Mouse (Mus musculus): Measurements from ENCODE around the gene Noa1. TPM values are rescaled to one million over a fixed set of nuclear protein-coding genes. Genes with fewer than 3 reads are reported as not detected.
A peak's percentile ranks its signal among the peaks of the same experiment; 100 is the strongest.

Noa1 gene
- total and polyA plus RNA-seq, 2 experiments from 2014 or later = 11.2 to 15.6 TPM

DNA sequence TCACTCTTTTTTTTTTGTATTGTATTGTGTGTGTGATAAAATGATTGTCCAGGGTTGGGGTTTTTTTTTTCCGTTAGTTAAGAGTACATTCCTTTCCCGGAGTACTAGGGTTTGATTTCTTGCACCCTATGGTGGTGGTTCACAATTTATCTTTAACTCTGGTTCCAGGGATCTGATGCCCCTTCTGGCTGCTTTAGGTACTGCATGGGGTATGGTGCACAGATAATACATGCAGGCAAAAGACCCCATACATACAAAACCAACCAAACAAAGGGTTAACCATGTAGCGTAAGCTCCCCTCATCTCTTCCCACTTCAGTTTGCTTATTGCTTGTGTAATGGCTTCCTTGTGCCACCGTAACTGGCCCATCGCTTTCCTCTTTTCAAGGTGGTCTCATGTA is 33.9 kb downstream of the Noa1 start:
- H3K4me3 ChIP-seq (ENCODE audit: low read depth, low read length) = no peak overlapping the region
- ATAC-seq (ENCODE audit: insufficient read depth, low read depth) = no peak
- 92% methylated on average over 5 of the region's 5 CpGs for WGBS
- peaks cover 74% of the 10 kb centered on the region for H3K36me3 ChIP-seq (replicated peaks; ENCODE audit: control insufficient read depth, insufficient read depth, low read length)
- no peak overlapping the region for H3K27ac ChIP-seq (ENCODE audit: low read depth)
- H3K9me3 ChIP-seq (replicated peaks; ENCODE audit: control insufficient read depth, low read length) = no peaks in the 10 kb centered on the region
- H3K9ac ChIP-seq (replicated peaks; ENCODE audit: low read depth, low read length) = no peak overlapping the region
- no peaks in the 10 kb centered on the region for H3K4me1 ChIP-seq (ENCODE audit: control insufficient read depth, insufficient read depth)
- DNase-seq (ENCODE audit: low spot score) = no peak
- H3K27me3 ChIP-seq (ENCODE audit: control insufficient read depth, insufficient read depth, low read length) = no peaks in the 10 kb centered on the region
- H3K4me2 ChIP-seq (ENCODE audit: low read depth, low read length) = no peak overlapping the region
- peak; percentile 52 for TF ChIP-seq CTCF (IDR thresholded peaks at IDR 0.05; ENCODE audit: low read depth)
- no peak for TF ChIP-seq EP300 (IDR thresholded peaks at IDR 0.05; ENCODE audit: low read depth)

DNA sequence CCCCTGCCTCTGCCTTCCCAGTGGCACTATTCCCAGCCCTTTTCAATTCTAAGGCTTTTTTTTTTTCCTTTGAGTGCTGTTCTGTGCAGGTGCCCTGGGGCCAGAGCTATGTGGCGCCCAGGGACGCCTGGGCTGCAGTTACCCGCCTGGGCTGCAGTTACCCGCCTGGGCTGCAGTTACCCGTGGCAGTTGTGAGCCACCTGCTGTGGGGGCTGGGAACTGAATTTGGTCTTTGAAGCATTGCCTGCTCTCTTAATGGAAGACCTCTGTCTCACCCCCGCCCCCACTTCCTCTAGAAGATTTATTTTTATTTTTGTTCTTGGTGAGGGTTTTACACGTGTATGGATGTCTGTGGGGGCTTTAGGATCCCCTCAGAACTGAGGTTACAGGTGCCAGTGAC is 36.7 kb downstream of the Noa1 start:
- H3K9ac ChIP-seq (replicated peaks; ENCODE audit: low read depth, low read length) = no peak overlapping the region
- DNase-seq (ENCODE audit: low spot score) (no peak), ATAC-seq (ENCODE audit: insufficient read depth, low read depth) (no peak)
- no peaks in the 10 kb centered on the region for H3K27me3 ChIP-seq (ENCODE audit: control insufficient read depth, insufficient read depth, low read length)
- H3K9me3 ChIP-seq (replicated peaks; ENCODE audit: control insufficient read depth, low read length) = no peaks in the 10 kb centered on the region
- H3K27ac ChIP-seq (ENCODE audit: low read depth) = no peak overlapping the region
- H3K36me3 ChIP-seq (replicated peaks; ENCODE audit: control insufficient read depth, insufficient read depth, low read length) = peaks cover 64% of the 10 kb centered on the region
- no peak overlapping the region for H3K4me3 ChIP-seq (ENCODE audit: low read depth, low read length)
- no peak overlapping the region for H3K4me2 ChIP-seq (ENCODE audit: low read depth, low read length)
- TF ChIP-seq CTCF (IDR thresholded peaks at IDR 0.05; ENCODE audit: low read depth) = no peak
- WGBS = 77% methylated on average over 7 of the region's 7 CpGs
- H3K4me1 ChIP-seq (ENCODE audit: control insufficient read depth, insufficient read depth) = peaks cover 6% of the 10 kb centered on the region; the same call in 1 of the 2 replicates

DNA sequence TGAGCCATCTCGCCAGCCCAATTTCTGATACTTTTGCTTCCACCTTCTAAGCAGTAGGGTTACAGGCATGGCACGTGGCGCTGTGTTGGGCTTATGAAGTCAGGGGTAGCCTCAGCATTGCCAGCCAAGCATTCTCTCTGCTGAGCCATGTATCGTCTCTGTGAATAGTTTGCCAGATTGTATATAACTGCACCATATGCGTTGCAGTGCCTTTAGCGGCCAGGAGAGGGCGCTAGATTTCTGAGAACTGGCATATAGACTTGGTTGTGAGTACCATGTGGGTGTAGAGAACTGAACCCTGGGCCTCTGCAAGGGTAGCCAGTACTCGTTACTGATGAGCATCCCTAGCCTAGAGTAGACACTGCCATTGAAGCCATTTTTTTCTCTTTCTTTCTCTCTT is 40.5 kb downstream of the Noa1 start:
- Histone ChIP-seq H3K9me3 (replicated peaks; ENCODE audit: control insufficient read depth, low read length) (no peaks in the 10 kb centered on the region), H3K36me3 (replicated peaks; ENCODE audit: control insufficient read depth, insufficient read depth, low read length) (peaks cover 35% of the 10 kb centered on the region), H3K4me2 (ENCODE audit: low read depth, low read length) (no peak overlapping the region), H3K4me3 (ENCODE audit: low read depth, low read length) (no peak overlapping the region), H3K27ac (ENCODE audit: low read depth) (no peak overlapping the region), H3K9ac (replicated peaks; ENCODE audit: low read depth, low read length) (no peak overlapping the region), H3K4me1 (ENCODE audit: control insufficient read depth, insufficient read depth) (peaks cover 16% of the 10 kb centered on the region), H3K27me3 (ENCODE audit: control insufficient read depth, insufficient read depth, low read length) (no peaks in the 10 kb centered on the region)
- DNase-seq (ENCODE audit: low spot score) = no peak
- TF ChIP-seq CTCF (IDR thresholded peaks at IDR 0.05; ENCODE audit: low read depth) (peak; percentile 33), EP300 (IDR thresholded peaks at IDR 0.05; ENCODE audit: low read depth) (no peak)
- WGBS = 78% methylated on average over 8 of the region's 8 CpGs
- no peak for ATAC-seq (ENCODE audit: insufficient read depth, low read depth)

DNA sequence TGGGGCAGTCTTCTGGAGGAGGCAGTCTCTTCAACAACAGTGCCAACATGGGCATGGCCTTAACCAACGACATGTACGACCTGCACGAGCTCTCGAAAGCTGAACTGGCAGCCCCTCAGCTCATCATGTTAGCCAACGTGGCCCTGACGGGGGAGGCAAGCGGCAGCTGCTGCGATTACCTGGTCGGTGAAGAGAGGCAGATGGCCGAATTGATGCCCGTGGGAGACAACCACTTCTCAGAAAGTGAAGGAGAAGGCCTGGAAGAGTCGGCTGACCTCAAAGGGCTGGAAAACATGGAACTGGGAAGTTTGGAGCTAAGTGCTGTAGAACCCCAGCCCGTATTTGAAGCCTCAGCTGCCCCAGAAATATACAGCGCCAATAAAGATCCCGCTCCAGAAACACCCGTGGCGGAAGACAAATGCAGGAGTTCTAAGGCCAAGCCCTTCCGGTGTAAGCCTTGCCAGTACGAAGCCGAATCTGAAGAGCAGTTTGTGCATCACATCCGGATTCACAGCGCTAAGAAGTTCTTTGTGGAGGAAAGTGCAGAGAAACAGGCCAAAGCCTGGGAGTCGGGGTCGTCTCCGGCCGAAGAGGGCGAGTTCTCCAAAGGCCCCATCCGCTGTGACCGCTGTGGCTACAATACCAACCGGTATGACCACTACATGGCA is 41.8 kb downstream of the Noa1 start:
- Histone ChIP-seq H3K4me1 (ENCODE audit: control insufficient read depth, insufficient read depth) (peaks cover 16% of the 10 kb centered on the region), H3K27ac (ENCODE audit: low read depth) (no peak overlapping the region), H3K4me2 (ENCODE audit: low read depth, low read length) (no peak overlapping the region), H3K36me3 (replicated peaks; ENCODE audit: control insufficient read depth, insufficient read depth, low read length) (peaks cover 25% of the 10 kb centered on the region), H3K9ac (replicated peaks; ENCODE audit: low read depth, low read length) (no peak overlapping the region), H3K27me3 (ENCODE audit: control insufficient read depth, insufficient read depth, low read length) (no peaks in the 10 kb centered on the region), H3K9me3 (replicated peaks; ENCODE audit: control insufficient read depth, low read length) (no peaks in the 10 kb centered on the region), H3K4me3 (ENCODE audit: low read depth, low read length) (no peak overlapping the region)
- 92% methylated on average over 30 of the region's 30 CpGs for WGBS
- DNase-seq (ENCODE audit: low spot score) (no peak), ATAC-seq (ENCODE audit: insufficient read depth, low read depth) (no peak)
- TF ChIP-seq EP300 (IDR thresholded peaks at IDR 0.05; ENCODE audit: low read depth) (no peak), CTCF (IDR thresholded peaks at IDR 0.05; ENCODE audit: low read depth) (no peak)

DNA sequence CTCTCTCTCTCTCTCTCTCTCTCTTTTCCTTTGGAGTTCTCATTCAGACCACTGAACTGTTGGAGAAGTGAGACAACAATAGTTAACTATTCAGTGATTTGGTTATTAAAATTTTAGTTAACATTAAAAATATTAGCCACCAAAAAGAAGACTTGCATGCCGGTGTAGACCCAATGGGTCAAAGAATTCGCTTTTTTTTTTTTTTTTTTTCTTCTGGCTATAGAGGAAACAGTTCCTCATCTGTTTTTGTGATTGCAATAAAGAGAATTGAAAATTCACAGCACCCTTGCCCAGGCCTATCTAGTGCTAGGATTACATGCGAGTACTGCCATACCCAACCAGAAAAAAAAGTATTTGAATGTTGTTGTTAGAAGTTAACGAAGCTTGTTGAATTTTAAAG is 42.4 kb downstream of the Noa1 start:
- TF ChIP-seq CTCF (IDR thresholded peaks at IDR 0.05; ENCODE audit: low read depth) (no peak), EP300 (IDR thresholded peaks at IDR 0.05; ENCODE audit: low read depth) (no peak)
- H3K27me3 ChIP-seq (ENCODE audit: control insufficient read depth, insufficient read depth, low read length) = no peaks in the 10 kb centered on the region
- peaks cover 20% of the 10 kb centered on the region for H3K36me3 ChIP-seq (replicated peaks; ENCODE audit: control insufficient read depth, insufficient read depth, low read length)
- H3K27ac ChIP-seq (ENCODE audit: low read depth) = no peak overlapping the region; the same call in 1 of the 2 replicates
- peaks cover 16% of the 10 kb centered on the region for H3K4me1 ChIP-seq (ENCODE audit: control insufficient read depth, insufficient read depth)
- H3K4me2 ChIP-seq (ENCODE audit: low read depth, low read length) = peak overlapping the region; percentile 81
- no peak overlapping the region for H3K9ac ChIP-seq (replicated peaks; ENCODE audit: low read depth, low read length)
- no peaks in the 10 kb centered on the region for H3K9me3 ChIP-seq (replicated peaks; ENCODE audit: control insufficient read depth, low read length)
- DNase-seq (ENCODE audit: low spot score) (no peak), ATAC-seq (ENCODE audit: insufficient read depth, low read depth) (no peak)
- H3K4me3 ChIP-seq (ENCODE audit: low read depth, low read length) = peak overlapping the region; percentile 97
- WGBS = 67% methylated on average over 4 of the region's 4 CpGs

DNA sequence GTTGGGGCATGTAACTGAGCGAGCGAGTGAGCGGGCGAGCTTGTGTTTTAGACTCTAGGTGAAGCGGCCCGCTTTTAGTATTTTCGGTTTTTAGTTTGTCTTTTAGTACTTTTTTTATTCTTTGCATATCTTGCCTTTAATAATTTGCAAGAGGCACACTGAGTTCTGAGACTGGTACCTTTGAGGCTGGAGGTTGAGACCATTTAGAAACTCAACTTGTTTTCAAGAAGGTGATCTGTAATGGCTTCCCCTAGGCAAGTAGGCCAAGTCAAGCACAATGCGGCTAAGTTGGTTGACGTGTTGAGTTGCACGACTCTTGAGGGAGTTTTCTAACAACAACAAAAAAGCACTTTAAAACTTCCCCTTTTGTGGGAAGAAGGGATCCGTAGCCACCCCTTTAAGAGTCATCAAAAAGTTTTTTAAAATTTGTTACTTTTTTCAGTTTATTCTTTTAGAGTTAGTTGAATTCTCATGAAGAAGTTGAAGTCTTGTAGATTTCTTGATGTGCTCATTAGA is 42.9 kb downstream of the Noa1 start:
- peaks cover 16% of the 10 kb centered on the region for H3K4me1 ChIP-seq (ENCODE audit: control insufficient read depth, insufficient read depth)
- H3K36me3 ChIP-seq (replicated peaks; ENCODE audit: control insufficient read depth, insufficient read depth, low read length) = peaks cover 16% of the 10 kb centered on the region
- WGBS = 3% methylated on average over 11 of the region's 11 CpGs
- DNase-seq (ENCODE audit: low spot score) = peak; percentile 24
- TF ChIP-seq CTCF (IDR thresholded peaks at IDR 0.05; ENCODE audit: low read depth) (no peak), EP300 (IDR thresholded peaks at IDR 0.05; ENCODE audit: low read depth) (no peak)
- H3K4me2 ChIP-seq (ENCODE audit: low read depth, low read length) = peak overlapping the region; percentile 81
- peak overlapping the region; percentile 95 for H3K9ac ChIP-seq (replicated peaks; ENCODE audit: low read depth, low read length)
- H3K27ac ChIP-seq (ENCODE audit: low read depth) = peak overlapping the region; percentile 97
- H3K9me3 ChIP-seq (replicated peaks; ENCODE audit: control insufficient read depth, low read length) = no peaks in the 10 kb centered on the region
- ATAC-seq (ENCODE audit: insufficient read depth, low read depth) = no peak
- H3K27me3 ChIP-seq (ENCODE audit: control insufficient read depth, insufficient read depth, low read length) = no peaks in the 10 kb centered on the region
- peak overlapping the region; percentile 97 for H3K4me3 ChIP-seq (ENCODE audit: low read depth, low read length)
